Mouse (Mus musculus) megakaryocyte, adult 5-6 weeks (primary cell): Measurements from ENCODE around the gene Kcnj8. TPM values are rescaled to one million over a fixed set of nuclear protein-coding genes. Genes with fewer than 3 reads are reported as not detected.

ENCODE experiments used
- total RNA-seq, 2 experiments: library from RNA; stranded (forward) in 1 of 2; stranded (reverse) in 1 of 2; fragments of 153-499, 151-499 nt in 1 of 2; fragments of 221-1000, 200-1000 nt in 1 of 2; gene quantifications; 2 replicates each; pipeline versions ENCODE4 v1.2.3 to v1.2.4; 2015 to 2017

Gene Kcnj8
- total RNA-seq, 2 experiments from 2014 or later, result 0.40 TPM; not detected in 1

Other genes with a start within 250 kb of the Kcnj8 start
- gene Slco1a5, start 248.6 kb downstream of the Kcnj8 start, total RNA-seq (2015), result not detected in 2 replicates
- gene Slco1a5, start 248.6 kb downstream of the Kcnj8 start, total RNA-seq (2017), result not detected in 2 replicates
- 12.3 and 12.7 TPM in 2 replicates for gene Pyroxd1, start 226.0 kb downstream of the Kcnj8 start, total RNA-seq (2015)
- 13.5 and 13.8 TPM in 2 replicates for gene Pyroxd1, start 226.0 kb downstream of the Kcnj8 start, total RNA-seq (2017)
- 31.5 and 35.0 TPM in 2 replicates for gene Recql, start 184.5 kb downstream of the Kcnj8 start, total RNA-seq (2015)
- gene Recql, start 184.5 kb downstream of the Kcnj8 start, total RNA-seq (2017), result 32.1 and 50.3 TPM in 2 replicates
- 26.3 and 27.7 TPM in 2 replicates for gene Golt1b, start 184.4 kb downstream of the Kcnj8 start, total RNA-seq (2015)
- gene Golt1b, start 184.4 kb downstream of the Kcnj8 start, total RNA-seq (2017), result 30.0 and 31.5 TPM in 2 replicates
- gene Spx, start 158.2 kb downstream of the Kcnj8 start, total RNA-seq (2015), result not detected in 2 replicates
- gene Spx, start 158.2 kb downstream of the Kcnj8 start, total RNA-seq (2017), result 0.26 TPM in 1 of 2 replicates, not detected in the other
- not detected in 2 replicates for gene Gys2, start 98.5 kb downstream of the Kcnj8 start, total RNA-seq (2015)
- not detected in 2 replicates for gene Gys2, start 98.5 kb downstream of the Kcnj8 start, total RNA-seq (2017)
- 38.8 and 41.7 TPM in 2 replicates for gene Ldhb, start 63.7 kb downstream of the Kcnj8 start, total RNA-seq (2015)
- 26.8 and 28.5 TPM in 2 replicates for gene Ldhb, start 63.7 kb downstream of the Kcnj8 start, total RNA-seq (2017)
- not detected in 2 replicates for gene Abcc9, start 130.7 kb upstream of the Kcnj8 start, total RNA-seq (2015)
- gene Abcc9, start 130.7 kb upstream of the Kcnj8 start, total RNA-seq (2017), result 0.11 TPM in 1 of 2 replicates, not detected in the other
- gene Cmas, start 185.1 kb upstream of the Kcnj8 start, total RNA-seq (2015), result 56.1 and 60.6 TPM in 2 replicates
- 52.7 and 60.0 TPM in 2 replicates for gene Cmas, start 185.1 kb upstream of the Kcnj8 start, total RNA-seq (2017)
- gene Sult6b2, start 232.9 kb upstream of the Kcnj8 start, total RNA-seq (2015), result not detected in 2 replicates
- not detected in 2 replicates for gene Sult6b2, start 232.9 kb upstream of the Kcnj8 start, total RNA-seq (2017)